Mouse (Mus musculus) midbrain, embryonic 15.5 days (tissue): ENCODE data around the gene Cd9. TPM values are rescaled to one million over a fixed set of nuclear protein-coding genes. Genes with fewer than 3 reads are reported as not detected.

ENCODE experiments used
- ATAC-seq: fragments of 200-750 bp; cut with Nextera tagmentation; replicated peaks from 2 replicates; pipeline ENCODE4 v1.8.0; 2017; ENCODE audit warnings: moderate TSS enrichment
- H3K27ac ChIP-seq: fragments of 300-500 bp; sonication (generic); 2 replicates; pipeline ENCODE4 v1.5.1; 2015; ENCODE audit warnings: mild to moderate bottlenecking, inconsistent platforms
- H3K27me3 ChIP-seq: fragments of 300-500 bp; sonication (generic); replicated peaks from 2 replicates; pipeline ENCODE4 v1.6.1; 2015; ENCODE audit warnings: inconsistent platforms
- H3K36me3 ChIP-seq: fragments of 300-500 bp; sonication (generic); replicated peaks from 2 replicates; pipeline ENCODE4 v1.6.1; 2015; ENCODE audit warnings: inconsistent platforms
- H3K4me1 ChIP-seq: fragments of 300-500 bp; sonication (generic); 2 replicates; pipeline ENCODE4 v1.6.1; 2015; ENCODE audit warnings: inconsistent platforms
- H3K4me2 ChIP-seq: fragments of 300-500 bp; sonication (generic); 2 replicates; pipeline ENCODE4 v1.6.1; 2015; ENCODE audit warnings: inconsistent platforms, mild to moderate bottlenecking, moderate library complexity
- H3K4me3 ChIP-seq: fragments of 300-500 bp; sonication (generic); 2 replicates; pipeline ENCODE4 v1.5.1; 2015; ENCODE audit warnings: mild to moderate bottlenecking, inconsistent platforms
- H3K9ac ChIP-seq: fragments of 300-500 bp; sonication (generic); 2 replicates; pipeline ENCODE4 v1.6.1; 2015; ENCODE audit warnings: mild to moderate bottlenecking, inconsistent platforms
- H3K9me3 ChIP-seq: fragments of 300-500 bp; sonication (generic); 2 replicates; pipeline ENCODE4 v1.6.1; 2016; ENCODE audit warnings: inconsistent platforms
- WGBS: fragments of 180-500 bp; shearing (Covaris S2); methylation state at CpG from one replicate; pipeline ENCODE4 v1.1.7; 2015; ENCODE audit warnings: mixed read lengths; 5-methylcytosine and 5-hydroxymethylcytosine counted together
- polyA plus RNA-seq: library from polyadenylated mRNA; unstranded; fragments of >200 nt; fragmentation: Nextera tagmentation; extraction: Ambion mirVana; gene quantifications from 2 replicates; pipeline ENCODE4 v1.2.1, GENCODE M21; 2015

The Cd9 gene
- polyA plus RNA-seq, 1 experiment from 2014 or later: 58.9 TPM

DNA sequence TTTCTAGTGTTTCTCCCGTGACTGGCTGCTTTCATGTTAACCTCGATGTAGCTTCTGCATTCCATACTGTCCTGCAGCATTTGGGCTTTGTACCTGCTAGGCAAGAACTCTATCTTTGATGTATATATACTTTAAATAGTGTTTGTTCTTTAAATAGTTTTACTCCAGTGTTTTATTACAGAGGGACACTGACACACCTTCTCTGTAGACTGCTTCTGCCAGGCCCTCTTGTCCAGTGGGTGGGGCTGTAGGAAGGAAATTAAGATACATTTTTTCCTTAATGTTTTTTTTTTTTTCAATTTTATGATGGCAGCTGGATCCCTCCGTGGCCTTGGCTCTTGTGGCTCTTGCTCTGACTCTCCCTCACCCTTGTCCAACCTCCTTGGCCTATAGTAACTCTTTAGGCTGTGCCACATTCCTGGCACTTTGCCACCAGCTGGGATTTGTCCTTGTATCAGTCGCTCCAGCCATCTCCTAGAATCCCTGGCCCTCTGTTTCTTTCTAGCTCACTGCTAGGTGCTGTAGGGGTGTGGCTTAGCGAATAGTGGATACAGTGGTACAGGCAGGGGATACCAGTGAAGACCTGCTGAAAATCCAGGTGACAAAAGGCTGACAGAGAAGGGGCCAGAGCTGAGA lies 27.1 kb upstream of the Cd9 start:
- no peak overlapping the region for H3K4me2 ChIP-seq
- no peak overlapping the region for H3K27ac ChIP-seq
- 60% methylated on average over 5 of the region's 5 CpGs for WGBS
- H3K36me3 ChIP-seq: no peaks in the 10 kb centered on the region
- H3K9me3 ChIP-seq: no peaks in the 10 kb centered on the region
- no peaks in the 10 kb centered on the region for H3K27me3 ChIP-seq
- no peaks in the 10 kb centered on the region for H3K4me1 ChIP-seq
- ATAC-seq: no peak
- no peak overlapping the region for H3K4me3 ChIP-seq
- H3K9ac ChIP-seq: no peak overlapping the region

GRCm38 (mm10) chr6:125515503-125516315 lies 21.1 kb upstream of the Cd9 start:
- Histone ChIP-seq H3K9me3 (no peaks in the 10 kb centered on the region), H3K36me3 (no peaks in the 10 kb centered on the region), H3K9ac (no peak overlapping the region), H3K27me3 (no peaks in the 10 kb centered on the region), H3K4me3 (no peak overlapping the region), H3K27ac (no peak overlapping the region), H3K4me2 (no peak overlapping the region), H3K4me1 (no peaks in the 10 kb centered on the region)
- no peak for ATAC-seq
- WGBS: 87% methylated on average over 11 of the region's 11 CpGs

- WGBS: 52% methylated on average over 6 of the region's 6 CpGs
- Histone ChIP-seq H3K4me2 (no peak overlapping the region), H3K9me3 (no peaks in the 10 kb centered on the region), H3K9ac (no peak overlapping the region), H3K27me3 (no peaks in the 10 kb centered on the region), H3K36me3 (no peaks in the 10 kb centered on the region), H3K27ac (no peak overlapping the region), H3K4me3 (no peak overlapping the region), H3K4me1 (no peaks in the 10 kb centered on the region)
- no peak for ATAC-seq
Observed at GRCm38 (mm10) chr6:125512950-125513596, 18.5 kb upstream of the Cd9 start.

DNA sequence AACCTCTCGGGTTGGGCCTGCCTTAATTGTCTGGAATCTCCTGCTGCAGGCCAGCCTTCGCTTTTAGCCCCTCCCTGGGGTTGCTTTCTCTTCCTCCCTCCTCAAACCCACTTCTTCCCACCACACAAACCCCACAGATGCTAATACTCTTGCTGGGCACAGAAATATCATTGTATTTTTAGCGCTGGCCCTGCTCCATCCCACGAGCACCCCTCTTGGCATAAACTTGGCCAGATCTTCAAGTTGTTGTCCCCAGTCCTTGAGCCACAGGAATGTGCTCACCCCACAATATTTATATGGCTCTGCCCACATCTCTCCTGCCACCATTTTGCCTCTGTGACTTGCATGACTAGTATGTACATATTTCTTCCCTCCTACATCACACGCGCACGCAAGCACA lies 16.6 kb upstream of the Cd9 start:
- no peaks in the 10 kb centered on the region for H3K27me3 ChIP-seq
- ATAC-seq: no peak
- no peaks in the 10 kb centered on the region for H3K9me3 ChIP-seq
- H3K9ac ChIP-seq: no peak overlapping the region
- no peak overlapping the region for H3K4me3 ChIP-seq
- no peak overlapping the region for H3K4me2 ChIP-seq
- H3K4me1 ChIP-seq: no peaks in the 10 kb centered on the region
- no peak overlapping the region for H3K27ac ChIP-seq
- 88% methylated on average over 7 of the region's 7 CpGs for WGBS
- no peaks in the 10 kb centered on the region for H3K36me3 ChIP-seq

DNA sequence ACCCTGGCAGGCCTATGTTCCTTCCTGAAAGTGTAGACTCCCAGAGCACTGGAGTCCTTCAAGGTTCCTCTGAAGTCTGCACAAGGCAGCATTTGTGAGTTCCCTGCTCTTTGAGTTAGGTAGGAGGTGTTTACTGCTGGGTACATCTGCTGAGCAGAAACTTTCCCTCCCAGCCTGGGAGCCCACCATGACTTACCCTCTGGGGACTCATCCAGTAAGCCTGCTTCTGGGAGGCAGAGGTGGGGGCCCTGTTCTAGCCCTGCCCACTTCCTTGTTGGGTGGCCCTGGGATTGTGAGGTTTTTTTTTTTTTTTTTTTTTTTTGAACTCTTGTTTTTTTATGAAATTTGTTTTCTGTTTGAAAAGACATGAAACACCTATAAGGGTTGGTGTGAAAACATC lies 16.1 kb upstream of the Cd9 start:
- Histone ChIP-seq H3K36me3 (no peaks in the 10 kb centered on the region), H3K4me3 (no peak overlapping the region), H3K27ac (no peak overlapping the region), H3K9ac (no peak overlapping the region), H3K9me3 (no peaks in the 10 kb centered on the region), H3K4me1 (no peaks in the 10 kb centered on the region), H3K27me3 (no peaks in the 10 kb centered on the region), H3K4me2 (no peak overlapping the region)
- ATAC-seq: no peak

- Histone ChIP-seq H3K4me1 (no peaks in the 10 kb centered on the region), H3K36me3 (no peaks in the 10 kb centered on the region), H3K9me3 (no peaks in the 10 kb centered on the region), H3K4me2 (no peak overlapping the region), H3K9ac (no peak overlapping the region), H3K27me3 (no peaks in the 10 kb centered on the region), H3K4me3 (no peak overlapping the region), H3K27ac (no peak overlapping the region)
- 84% methylated on average over 3 of the region's 3 CpGs for WGBS
- ATAC-seq: no peak
Observed at GRCm38 (mm10) chr6:125509783-125510182, 15.2 kb upstream of the Cd9 start.

DNA sequence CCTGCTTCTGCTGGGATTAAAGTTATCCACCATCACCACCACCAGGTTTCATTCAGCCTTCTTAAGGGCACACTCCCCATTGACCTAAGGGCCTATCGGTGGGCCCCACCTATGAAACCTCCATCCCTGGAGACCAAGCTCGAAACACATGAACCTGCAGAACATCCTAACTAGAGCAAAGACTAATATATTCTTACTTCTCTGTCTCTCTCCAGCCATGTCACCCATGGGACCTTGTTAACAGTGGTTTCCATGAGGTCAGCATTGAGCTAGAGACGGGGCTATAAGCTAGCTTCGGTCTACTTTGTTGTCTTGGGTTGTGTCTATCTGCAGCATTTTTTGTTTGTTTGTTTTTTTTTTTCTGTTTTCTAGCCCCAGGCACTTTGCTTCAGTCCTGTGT lies 11.8 kb upstream of the Cd9 start:
- 84% methylated on average over 4 of the region's 4 CpGs for WGBS
- Histone ChIP-seq H3K27ac (no peak overlapping the region), H3K4me2 (no peak overlapping the region), H3K9ac (no peak overlapping the region), H3K4me1 (no peaks in the 10 kb centered on the region), H3K36me3 (no peaks in the 10 kb centered on the region), H3K9me3 (no peaks in the 10 kb centered on the region), H3K27me3 (no peaks in the 10 kb centered on the region), H3K4me3 (no peak overlapping the region)
- no peak for ATAC-seq

- Histone ChIP-seq H3K9ac (no peak overlapping the region), H3K4me2 (no peak overlapping the region), H3K27ac (no peak overlapping the region), H3K9me3 (no peaks in the 10 kb centered on the region), H3K4me1 (no peaks in the 10 kb centered on the region), H3K4me3 (no peak overlapping the region), H3K36me3 (no peaks in the 10 kb centered on the region), H3K27me3 (no peaks in the 10 kb centered on the region)
- 45% methylated on average over 3 of the region's 3 CpGs for WGBS
- no peak for ATAC-seq
Observed at GRCm38 (mm10) chr6:125504622-125505355, 10.2 kb upstream of the Cd9 start.

DNA sequence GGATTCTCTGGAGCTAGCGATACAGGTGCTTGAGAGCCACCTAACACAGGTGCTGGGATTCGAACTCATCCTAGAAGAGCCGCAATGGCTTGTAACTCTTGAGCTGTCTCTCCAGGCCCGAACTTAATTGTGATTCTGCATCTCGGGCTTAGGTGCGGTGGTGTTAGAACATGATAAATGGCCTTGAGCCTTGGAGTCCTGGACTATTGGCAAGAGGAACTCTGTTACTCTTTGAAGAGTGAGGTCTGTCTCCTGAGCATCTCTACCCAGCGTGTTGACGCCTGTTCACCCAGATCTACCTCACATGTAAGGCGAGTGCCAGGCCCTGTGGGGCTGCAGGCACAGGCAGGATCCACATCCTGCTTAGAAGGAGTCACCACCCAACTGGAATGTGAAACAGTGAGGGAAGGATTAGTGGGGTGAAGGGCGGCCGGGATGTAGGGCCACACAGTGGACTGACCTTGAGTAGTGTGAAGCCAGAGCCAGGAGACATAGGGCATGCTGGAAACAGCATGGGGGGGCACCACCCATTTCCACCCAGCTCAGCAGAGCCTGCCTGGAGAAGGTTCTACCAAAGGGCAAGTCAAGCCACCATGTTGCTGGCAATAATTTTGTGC lies 8.7 kb upstream of the Cd9 start:
- H3K4me3 ChIP-seq: no peak overlapping the region
- no peak for ATAC-seq
- H3K4me2 ChIP-seq: no peak overlapping the region
- no peaks in the 10 kb centered on the region for H3K36me3 ChIP-seq
- no peaks in the 10 kb centered on the region for H3K9me3 ChIP-seq
- no peak overlapping the region for H3K27ac ChIP-seq
- H3K9ac ChIP-seq: no peak overlapping the region
- WGBS: 96% methylated on average over 11 of the region's 11 CpGs
- no peaks in the 10 kb centered on the region for H3K27me3 ChIP-seq
- no peaks in the 10 kb centered on the region for H3K4me1 ChIP-seq

GRCm38 (mm10) chr6:125498062-125498461 lies 3.5 kb upstream of the Cd9 start:
- ATAC-seq: no peak
- no peak overlapping the region for H3K4me3 ChIP-seq
- peaks cover 15% of the 10 kb centered on the region for H3K4me1 ChIP-seq
- H3K36me3 ChIP-seq: no peaks in the 10 kb centered on the region
- no peak overlapping the region for H3K27ac ChIP-seq
- peaks cover 13% of the 10 kb centered on the region for H3K27me3 ChIP-seq
- no peaks in the 10 kb centered on the region for H3K9me3 ChIP-seq
- no peak overlapping the region for H3K4me2 ChIP-seq
- WGBS: 47% methylated on average over 5 of the region's 5 CpGs
- H3K9ac ChIP-seq: no peak overlapping the region

DNA sequence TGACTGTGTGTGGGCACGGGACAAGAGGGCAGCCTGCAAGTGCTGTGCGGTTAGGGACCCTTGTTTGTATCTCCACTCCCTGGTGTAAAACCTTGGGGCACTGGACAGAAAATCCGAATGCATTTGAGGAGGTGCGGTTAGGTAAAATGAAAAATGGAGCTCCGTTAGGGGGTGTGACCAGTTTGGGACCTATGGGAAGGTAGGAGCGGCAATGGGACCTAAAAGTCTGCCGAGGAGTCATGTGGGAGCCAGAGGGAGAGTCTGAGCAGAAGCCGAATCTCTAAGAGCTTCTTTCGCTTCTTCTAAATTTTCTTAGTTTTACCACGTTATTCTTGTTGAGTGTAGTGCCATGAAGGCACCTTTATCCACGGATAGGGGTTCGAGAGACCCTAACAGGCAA lies 1.8 kb upstream of the Cd9 start:
- Histone ChIP-seq H3K4me1 (peaks cover 15% of the 10 kb centered on the region), H3K27ac (no peak overlapping the region), H3K4me2 (no peak overlapping the region), H3K36me3 (no peaks in the 10 kb centered on the region), H3K9ac (no peak overlapping the region), H3K9me3 (no peaks in the 10 kb centered on the region), H3K27me3 (peaks cover 14% of the 10 kb centered on the region), H3K4me3 (no peak overlapping the region)
- WGBS: 91% methylated on average over 12 of the region's 12 CpGs
- ATAC-seq: no peak

DNA sequence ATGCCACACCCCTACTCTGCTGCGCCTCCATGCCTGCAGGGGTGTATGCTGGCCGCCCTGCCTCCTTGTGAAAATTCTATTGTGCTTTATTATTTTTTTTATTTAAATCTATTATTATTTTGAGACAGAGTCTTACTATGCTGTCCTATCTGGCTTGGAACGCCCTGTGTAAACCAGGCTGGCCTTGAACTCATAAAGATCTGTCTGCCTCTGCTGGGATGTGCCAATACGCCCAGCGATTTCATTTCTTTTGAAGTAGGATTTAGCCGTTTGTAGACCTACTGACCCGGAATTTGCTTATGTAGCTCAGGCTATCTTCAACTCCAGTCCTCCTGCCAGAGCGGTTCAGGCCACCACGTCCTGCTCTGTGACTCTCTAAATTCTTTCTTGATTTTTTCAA lies 770 bp upstream of the Cd9 start:
- ATAC-seq: no peak
- peaks cover 15% of the 10 kb centered on the region for H3K4me1 ChIP-seq
- H3K36me3 ChIP-seq: no peaks in the 10 kb centered on the region
- H3K27ac ChIP-seq: no peak overlapping the region
- no peak overlapping the region for H3K4me2 ChIP-seq
- H3K27me3 ChIP-seq: peaks cover 14% of the 10 kb centered on the region
- no peaks in the 10 kb centered on the region for H3K9me3 ChIP-seq
- H3K4me3 ChIP-seq: no peak overlapping the region
- no peak overlapping the region for H3K9ac ChIP-seq
- WGBS: 64% methylated on average over 9 of the region's 9 CpGs
